Mouse (Mus musculus): ENCODE data around the gene Olfr1299. TPM values are rescaled to one million over a fixed set of nuclear protein-coding genes. Genes with fewer than 3 reads are reported as not detected.

Gene Olfr1299
- not detected for total RNA-seq (2023)

GRCm38 (mm10) chr2:111661119-111661518 lies at the start of gene Olfr1299:
Olfr1299 (plus strand) TSS chr2:111661419.

GRCm38 (mm10) chr2:111626397-111626796 lies 34.8 kb upstream of the Olfr1299 start, which contains the start of gene Olfr1297:
Olfr1297 (minus strand) TSS chr2:111626497.

GRCm38 (mm10) chr2:111649101-111649500 lies 12.1 kb upstream of the Olfr1299 start, which contains the start of gene Olfr1298:
Olfr1298 (minus strand) TSS chr2:111649201.

Other genes with a start within 250 kb of the Olfr1299 start
- gene Olfr1286, start 238.3 kb upstream of the Olfr1299 start, total RNA-seq (2023): not detected
- not detected for gene Olfr1287, start 212.3 kb upstream of the Olfr1299 start, total RNA-seq (2023)
- gene Olfr1288, start 187.3 kb upstream of the Olfr1299 start, total RNA-seq (2023): not detected
- not detected for gene Olfr1289, start 180.6 kb upstream of the Olfr1299 start, total RNA-seq (2023)
- not detected for gene Olfr1290, start 167.6 kb upstream of the Olfr1299 start, total RNA-seq (2023)
- not detected for gene Olfr1291-ps1, start 164.2 kb upstream of the Olfr1299 start, total RNA-seq (2023)
- gene Olfr1293-ps, start 136.2 kb upstream of the Olfr1299 start, total RNA-seq (2023): not detected
- gene Olfr1294, start 121.1 kb upstream of the Olfr1299 start, total RNA-seq (2023): not detected
- gene Olfr1295, start 91.7 kb upstream of the Olfr1299 start, total RNA-seq (2023): not detected
- gene Olfr1297, start 34.9 kb upstream of the Olfr1299 start, total RNA-seq (2023): not detected
- not detected for gene Olfr1298, start 12.2 kb upstream of the Olfr1299 start, total RNA-seq (2023)
- gene Olfr1301, start 89.6 kb downstream of the Olfr1299 start, total RNA-seq (2023): not detected
- gene Olfr1302, start 116.0 kb downstream of the Olfr1299 start, total RNA-seq (2023): not detected
- gene Olfr1303, start 158.9 kb downstream of the Olfr1299 start, total RNA-seq (2023): not detected
- gene Olfr1305, start 215.7 kb downstream of the Olfr1299 start, total RNA-seq (2023): not detected